Mouse (Mus musculus): ENCODE measurements around the gene Tecta.

The Tecta gene

GRCm38 (mm10) chr9:42320616-42321015, 79.1 kb downstream of the Tecta start:
- CTCF ChIA-PET, result no interaction called here

GRCm38 (mm10) chr9:42318455-42318987, 81.2 kb downstream of the Tecta start:
- CTCF ChIA-PET, result no interaction called here

- CTCF ChIA-PET, result interaction anchor here (0.9 kb wide), 1 partner anchor 9 kb away, joined by 3 read pairs; no protein-coding TSS in a partner anchor
Observed at GRCm38 (mm10) chr9:42317337-42317736, 82.4 kb downstream of the Tecta start.

- CTCF ChIA-PET, result interaction anchor here (0.6 kb wide), 1 partner anchor 80 kb away, joined by 3 read pairs; no protein-coding TSS in a partner anchor
Observed at GRCm38 (mm10) chr9:42315816-42316215, 83.9 kb downstream of the Tecta start.

DNA sequence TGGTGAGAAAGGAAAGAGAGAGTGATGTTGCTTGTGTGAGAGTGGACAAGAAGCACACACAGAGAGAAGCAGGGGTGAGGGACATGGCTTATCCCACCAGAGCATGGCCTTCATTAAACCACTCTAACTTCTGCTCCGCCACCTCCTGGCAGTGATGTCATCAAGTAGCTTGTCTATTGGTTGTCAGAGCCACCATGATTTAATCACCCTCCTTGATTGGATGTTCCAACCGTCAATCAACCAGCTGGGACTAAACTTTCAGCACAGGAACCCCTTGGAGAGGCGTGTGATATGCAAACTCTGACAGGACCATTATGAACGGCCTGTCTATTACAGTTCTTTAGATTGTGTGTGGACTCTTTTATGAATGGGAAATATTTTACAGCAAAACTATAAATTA, 84.8 kb downstream of the Tecta start:
- CTCF ChIA-PET, result no interaction called here

GRCm38 (mm10) chr9:42314388-42314787, 85.3 kb downstream of the Tecta start:
- CTCF ChIA-PET, result no interaction called here

- CTCF ChIA-PET, result no interaction called here
Observed at GRCm38 (mm10) chr9:42313872-42314271, 85.9 kb downstream of the Tecta start.

- CTCF ChIA-PET, result no interaction called here
Observed at GRCm38 (mm10) chr9:42311311-42311710, 88.4 kb downstream of the Tecta start.

- CTCF ChIA-PET, result no interaction called here
Observed at GRCm38 (mm10) chr9:42303894-42304293, 95.8 kb downstream of the Tecta start.

- CTCF ChIA-PET, result no interaction called here
Observed at GRCm38 (mm10) chr9:42301082-42301633, 98.6 kb downstream of the Tecta start.

- CTCF ChIA-PET, result no interaction called here
Observed at GRCm38 (mm10) chr9:42296297-42296922, 103.3 kb downstream of the Tecta start.

DNA sequence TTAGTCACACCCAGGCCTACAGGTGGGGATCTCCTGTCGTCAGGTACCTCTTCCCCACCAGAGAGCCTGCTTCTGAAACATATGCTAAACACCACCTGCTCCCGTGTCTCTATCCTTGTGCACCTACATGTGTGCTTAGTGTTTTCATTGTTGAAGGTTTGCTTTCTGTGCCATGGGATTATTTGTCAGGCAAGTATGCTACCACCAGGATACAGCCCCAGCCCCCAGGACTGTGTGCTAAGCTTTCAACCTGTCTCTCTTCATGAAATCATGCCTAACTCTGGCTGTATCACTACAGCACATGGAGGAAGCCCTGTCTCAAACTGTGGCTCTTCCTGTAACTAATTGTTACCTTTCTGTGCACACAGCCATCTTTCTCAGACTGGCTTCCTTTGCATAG, 105.6 kb downstream of the Tecta start:
- CTCF ChIA-PET, result no interaction called here

GRCm38 (mm10) chr9:42293596-42293995, 106.1 kb downstream of the Tecta start:
- CTCF ChIA-PET, result no interaction called here

- CTCF ChIA-PET, result no interaction called here
Observed at GRCm38 (mm10) chr9:42293051-42293450, 106.7 kb downstream of the Tecta start.

DNA sequence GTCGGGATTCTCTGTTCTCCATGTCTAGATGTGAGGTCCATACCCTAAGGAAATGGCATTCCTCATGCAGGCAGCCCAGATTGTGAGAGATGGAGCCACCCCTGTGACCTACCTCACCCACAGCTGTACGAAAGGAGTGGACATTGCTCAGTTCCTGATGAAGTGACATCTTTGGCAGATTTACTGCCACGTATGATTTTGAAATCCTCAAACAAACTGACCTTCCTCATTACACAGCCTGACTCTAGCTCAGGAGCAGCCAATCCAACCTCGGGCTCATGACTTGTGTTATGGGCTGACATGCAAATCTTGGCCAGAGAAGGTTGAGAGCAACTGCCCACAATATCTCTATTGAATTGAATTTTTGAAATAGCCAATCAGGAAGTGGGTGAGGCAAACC, 120.1 kb downstream of the Tecta start:
- CTCF ChIA-PET, result no interaction called here
